Mouse (Mus musculus): ENCODE measurements at regions not wholly inside any gene's neighbourhood (a gene's known extent, or its start where the extent isn't known, plus 50 kb on each side); places are given as distances from the start of the nearest gene placed in this dataset.

GRCm38 (mm10) chr13:31341282-31342100 lies 214.4 kb upstream of the Foxq1 start:
- TF ChIP-seq TAL1 (conservative IDR thresholded peaks at IDR 0.05; ENCODE audit: low read depth, low read length) (no peak), CTCF (IDR thresholded peaks at IDR 0.05; ENCODE audit: low read depth, low read length) (no peak), GATA1 (IDR thresholded peaks at IDR 0.05; ENCODE audit: borderline replicate concordance, low read length) (no peak), POLR2AphosphoS5 (IDR thresholded peaks at IDR 0.05; ENCODE audit: insufficient replicate concordance, low read depth, low read length) (no peak), GATA2 (IDR thresholded peaks at IDR 0.05; ENCODE audit: borderline replicate concordance, low read depth, low read length) (no peak)
